Mouse (Mus musculus) liver, postnatal 0 days (tissue): ENCODE data around the gene Ifrd2. TPM values are rescaled to one million over a fixed set of nuclear protein-coding genes. Genes with fewer than 3 reads are reported as not detected.
A peak's percentile ranks its signal among the peaks of the same experiment; 100 is the strongest.

Source experiments
- ATAC-seq: fragments of 200-750 bp; cut with Nextera tagmentation; 2 replicates; pipeline ENCODE4 v1.8.0; 2017; ENCODE audit warnings: mild to moderate bottlenecking, moderate library complexity
- DNase-seq: peaks from one replicate; pipeline ENCODE4 v3.0.0-alpha.2; 2016
- H3K27ac ChIP-seq: fragments of 300-500 bp; sonication (generic); 2 replicates; pipeline ENCODE4 v1.5.1; 2014; ENCODE audit warnings: antibody characterized with exemption, moderate library complexity, mild to moderate bottlenecking, low read depth
- H3K27me3 ChIP-seq: fragments of 300-500 bp; sonication (generic); 2 replicates; pipeline ENCODE4 v1.6.1; 2014; ENCODE audit warnings: low read length, control low read depth, mixed read lengths; ENCODE audit not compliant: insufficient read depth
- H3K36me3 ChIP-seq: fragments of 300-500 bp; sonication (generic); replicated peaks from 2 replicates; pipeline ENCODE4 v1.6.1; 2014; ENCODE audit warnings: mild to moderate bottlenecking, control low read depth, low read length, moderate library complexity, mixed read lengths; ENCODE audit not compliant: insufficient read depth
- H3K4me1 ChIP-seq: fragments of 300-500 bp; sonication (generic); 2 replicates; pipeline ENCODE4 v1.6.1; 2014; ENCODE audit warnings: antibody characterized with exemption, mild to moderate bottlenecking, control low read depth; ENCODE audit not compliant: insufficient read depth
- H3K4me2 ChIP-seq: fragments of 300-500 bp; sonication (generic); 2 replicates; pipeline ENCODE4 v1.6.1; 2014; ENCODE audit warnings: low read depth, mild to moderate bottlenecking, low read length, moderate library complexity, mixed read lengths
- H3K4me3 ChIP-seq: fragments of 300-500 bp; sonication (generic); 2 replicates; pipeline ENCODE4 v1.5.1; 2014; ENCODE audit warnings: low read depth, low read length
- H3K9ac ChIP-seq: fragments of 300-500 bp; sonication (generic); replicated peaks from 2 replicates; pipeline ENCODE4 v1.6.1; 2014; ENCODE audit warnings: mild to moderate bottlenecking, moderate library complexity
- H3K9me3 ChIP-seq: fragments of 300-500 bp; sonication (generic); 2 replicates; pipeline ENCODE4 v1.6.1; 2016; ENCODE audit warnings: mild to moderate bottlenecking, control low read depth, low read length, mixed read lengths
- CTCF ChIP-seq: sonication (generic); IDR thresholded peaks from 2 replicates; pipeline ENCODE4 v1.5.1; 2016; ENCODE audit warnings: antibody characterized with exemption, low read depth
- EP300 ChIP-seq: IDR thresholded peaks from 2 replicates; pipeline ENCODE4 v1.6.1; 2016; ENCODE audit warnings: antibody characterized with exemption, low read depth, mild to moderate bottlenecking
- WGBS: fragments of 180-500 bp; shearing (Covaris S2); extraction: QIAGEN DNeasy Blood & Tissue Kit; methylation state at CpG from one replicate; pipeline ENCODE4 v1.1.7; 2014; ENCODE audit not compliant: insufficient replicate concordance; 5-methylcytosine and 5-hydroxymethylcytosine counted together
- polyA plus RNA-seq: library from polyadenylated mRNA; unstranded; fragments of >200 nt; fragmentation: Nextera tagmentation; extraction: Ambion mirVana; gene quantifications from 2 replicates; pipeline ENCODE4 v1.2.1, GENCODE M21; 2015

Gene Ifrd2
- polyA plus RNA-seq, 1 experiment from 2014 or later: 68.0 TPM

DNA sequence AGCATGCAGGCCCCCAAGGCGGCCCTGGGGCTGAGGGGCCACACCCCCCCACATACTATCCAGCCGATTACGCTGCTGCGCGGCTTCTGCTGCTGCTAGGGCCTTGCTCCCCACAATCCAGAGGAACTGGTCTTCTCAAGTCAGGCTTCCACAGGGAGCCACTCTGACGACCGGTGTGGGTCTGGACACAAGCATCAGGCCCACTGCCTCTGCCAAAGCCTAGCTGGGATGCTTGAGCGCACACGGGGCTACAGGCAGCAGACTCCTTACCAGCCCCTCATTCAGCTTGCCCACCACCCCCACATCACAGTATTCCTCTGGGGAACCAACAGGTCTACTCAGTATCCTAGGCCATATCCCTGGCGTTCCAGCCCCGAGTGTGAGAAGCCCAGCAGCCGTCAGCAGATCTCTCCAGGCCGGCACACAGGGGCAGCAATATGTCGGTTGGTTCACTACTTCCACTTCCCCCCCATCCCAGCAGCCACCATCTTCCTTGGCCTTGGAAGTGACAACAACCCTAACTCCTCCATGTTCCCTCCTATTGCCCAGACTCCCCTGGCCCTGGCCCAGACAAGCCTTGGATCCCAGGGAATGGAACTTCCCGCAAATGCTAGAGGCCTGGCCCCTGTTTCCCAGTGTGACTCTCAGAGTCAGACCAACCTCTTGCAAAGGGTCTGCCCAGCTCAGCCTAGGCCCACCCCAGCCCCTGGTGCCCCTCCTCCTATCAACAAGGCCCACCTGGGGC, 46.4 kb downstream of the Ifrd2 start:
- Histone ChIP-seq H3K9me3 (no peaks in the 10 kb centered on the region), H3K4me2 (peak overlapping the region; percentile 79), H3K36me3 (peaks cover 9% of the 10 kb centered on the region; the same call in 1 of the 2 replicates), H3K4me1 (peaks cover 45% of the 10 kb centered on the region), H3K9ac (peak overlapping the region; percentile 99), H3K27ac (peak overlapping the region; percentile 97), H3K4me3 (peak overlapping the region; percentile 99), H3K27me3 (no peaks in the 10 kb centered on the region)
- 2% methylated on average over 15 of the region's 15 CpGs for WGBS
- DNase-seq: peak; percentile 59
- ATAC-seq: no peak
- no peak for TF ChIP-seq EP300
- TF ChIP-seq CTCF: no peak

DNA sequence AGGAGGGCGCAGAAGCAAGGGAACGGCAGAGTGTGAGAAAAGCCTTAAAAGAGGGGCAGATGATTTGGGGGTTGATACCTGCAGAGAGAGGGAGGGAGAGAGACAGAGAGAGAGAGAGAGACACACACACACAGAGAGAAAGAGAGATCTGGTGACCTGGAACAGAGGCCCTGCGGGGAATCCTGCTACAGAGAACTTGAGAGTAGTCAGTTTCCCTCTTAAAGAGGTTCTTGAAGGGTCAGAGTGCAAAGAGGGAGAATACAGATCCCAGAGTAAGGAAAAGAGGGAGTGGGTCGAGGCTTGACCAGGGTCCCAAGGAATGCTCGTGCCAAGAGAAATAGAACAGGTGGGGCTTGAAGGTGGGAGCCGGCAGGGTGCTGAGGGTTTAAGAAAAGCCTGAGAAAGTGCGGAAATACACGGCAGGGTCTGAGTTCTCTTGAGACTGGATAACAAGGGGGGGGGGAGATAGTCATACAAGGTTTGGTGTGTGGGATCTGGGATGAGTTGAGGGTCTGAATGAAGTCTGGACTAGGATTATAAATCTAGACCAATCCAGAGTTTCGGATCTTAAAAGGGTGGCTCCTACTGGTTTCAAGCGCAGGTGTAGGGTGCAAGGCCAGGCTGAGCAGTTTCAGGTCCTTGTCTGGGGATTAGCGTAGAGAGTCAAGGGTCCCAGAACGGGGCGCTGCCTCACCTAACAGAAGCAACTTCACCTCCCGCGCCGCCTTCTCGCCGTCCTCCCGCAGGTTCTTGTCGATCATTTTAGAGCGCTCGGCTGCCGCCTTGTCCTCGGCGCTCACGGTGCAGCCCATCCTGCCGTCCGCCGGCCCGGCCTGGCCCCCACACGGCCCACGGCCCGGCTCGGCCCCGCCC, 47.2 kb downstream of the Ifrd2 start:
- ATAC-seq: peak; percentile 1; the same call in 1 of the 2 replicates
- under 1% methylated on average over 35 of the region's 35 CpGs for WGBS

DNA sequence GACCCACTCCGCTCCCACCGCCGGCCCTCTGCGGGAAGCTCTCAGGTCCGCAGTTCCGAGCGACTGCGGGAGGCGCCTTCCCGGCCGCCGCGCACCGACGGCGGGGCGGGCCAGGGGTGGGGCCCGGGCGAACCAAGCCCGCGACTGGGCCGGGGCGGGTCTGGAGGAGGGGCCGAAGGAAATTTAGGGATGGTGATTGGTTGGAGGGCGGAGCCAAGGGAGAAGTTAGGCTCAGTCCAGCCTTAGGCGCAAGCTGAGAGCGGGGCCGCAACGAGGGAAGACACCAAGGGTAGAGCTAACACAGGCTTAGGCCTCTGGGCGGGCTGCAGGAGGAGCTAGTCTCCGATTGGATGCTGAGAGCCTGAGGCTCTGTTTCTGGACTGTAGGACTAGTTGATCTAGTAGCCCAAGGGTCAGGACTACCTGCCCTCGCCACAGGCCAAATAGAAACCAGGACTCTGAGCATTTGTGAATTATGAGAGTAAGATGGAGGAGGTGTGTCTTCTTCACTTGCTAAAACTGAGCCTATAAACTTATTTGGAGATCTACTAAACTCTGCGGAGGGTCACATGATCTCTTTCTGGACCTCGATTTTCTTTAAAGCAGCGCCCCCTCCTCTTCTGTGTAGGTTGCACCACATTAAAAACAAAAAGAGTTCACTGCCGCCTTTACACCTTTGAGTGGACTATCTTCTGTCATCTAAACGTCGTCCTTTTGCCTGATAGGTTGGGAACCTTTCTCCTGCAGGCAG, 48.0 kb downstream of the Ifrd2 start, which contains the start of gene Gnai2:
Gnai2 (minus strand) TSS at position 89 of the 750 bp plus-strand sequence.
- Histone ChIP-seq H3K36me3 (peaks cover 9% of the 10 kb centered on the region; the same call in 1 of the 2 replicates), H3K9ac (peak within 1 kb of the TSS; percentile 99), H3K4me3 (peak within 1 kb of the TSS; percentile 99), H3K27me3 (no peaks in the 10 kb centered on the region), H3K9me3 (no peaks in the 10 kb centered on the region), H3K4me2 (peak within 1 kb of the TSS; percentile 79), H3K27ac (peak within 1 kb of the TSS; percentile 97), H3K4me1 (peaks cover 35% of the 10 kb centered on the region)
- TF ChIP-seq EP300 (peak; percentile 30; the same call in 1 of the 2 replicates), CTCF (no peak; the same call in 1 of the 2 replicates)
- WGBS: 2% methylated on average over 35 of the region's 38 CpGs
- peak; percentile 90 for ATAC-seq
- DNase-seq: peak; percentile 98

More for the DNA sequence above, 47.2 kb downstream of the Ifrd2 start:
- Histone ChIP-seq H3K36me3 (peaks cover 9% of the 10 kb centered on the region; the same call in 1 of the 2 replicates), H3K27ac (peak overlapping the region; percentile 97), H3K4me2 (peak overlapping the region; percentile 79), H3K9ac (peak overlapping the region; percentile 99), H3K4me1 (peaks cover 43% of the 10 kb centered on the region), H3K9me3 (no peaks in the 10 kb centered on the region), H3K4me3 (peak overlapping the region; percentile 99), H3K27me3 (no peaks in the 10 kb centered on the region)
- TF ChIP-seq CTCF (no peak), EP300 (no peak)
- no peak for DNase-seq

DNA sequence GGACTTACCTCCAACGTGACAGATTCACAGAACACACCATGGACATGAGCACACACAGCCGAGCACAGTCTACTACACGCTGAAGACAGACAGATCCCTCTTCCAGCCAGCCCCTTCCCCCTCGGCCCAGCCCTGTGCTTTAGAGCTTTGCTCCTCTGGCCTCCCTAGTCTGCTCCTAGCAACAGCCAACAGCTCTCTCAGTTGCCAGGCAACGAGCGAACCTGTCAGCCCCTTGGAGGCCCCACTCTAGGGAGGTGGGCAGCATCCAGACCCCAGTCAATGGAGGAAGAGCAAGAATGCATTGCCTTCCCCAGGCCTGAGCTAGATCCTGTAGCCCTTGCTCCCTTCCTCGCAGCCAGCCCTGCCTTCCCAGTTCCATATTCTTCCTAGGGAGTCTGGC, 49.6 kb downstream of the Ifrd2 start:
- H3K27ac ChIP-seq: no peak overlapping the region
- ATAC-seq (no peak), DNase-seq (no peak)
- H3K36me3 ChIP-seq: no peaks in the 10 kb centered on the region
- peaks cover 20% of the 10 kb centered on the region for H3K4me1 ChIP-seq
- no peaks in the 10 kb centered on the region for H3K9me3 ChIP-seq
- TF ChIP-seq EP300: no peak
- no peak for TF ChIP-seq CTCF
- no peaks in the 10 kb centered on the region for H3K27me3 ChIP-seq
- no peak overlapping the region for H3K4me3 ChIP-seq
- H3K4me2 ChIP-seq: no peak overlapping the region
- no peak overlapping the region for H3K9ac ChIP-seq
- 68% methylated on average over 7 of the region's 7 CpGs for WGBS

DNA sequence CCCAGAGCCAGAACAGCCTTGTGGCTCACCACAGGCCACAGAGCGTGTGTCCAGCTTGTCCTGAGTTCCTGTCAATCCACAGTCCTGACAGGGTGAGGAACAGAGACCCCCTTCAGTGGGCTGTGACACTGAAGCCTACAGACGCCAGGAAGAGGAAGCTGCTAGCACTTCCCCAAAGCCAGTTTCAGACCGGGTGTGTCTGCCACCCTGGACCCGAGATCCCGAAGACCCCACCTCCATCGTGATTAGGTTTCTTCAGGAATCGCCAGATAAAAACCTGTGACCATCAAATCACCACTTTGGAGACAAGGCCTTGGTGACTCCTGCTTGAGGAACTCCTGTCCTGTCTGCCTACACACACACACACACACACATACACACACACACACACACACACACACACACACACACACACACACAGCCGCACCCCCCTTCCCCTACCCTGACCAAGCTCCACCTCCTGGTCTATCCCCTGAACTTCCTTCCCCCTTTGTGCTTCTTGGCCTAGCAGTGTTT, 52.9 kb downstream of the Ifrd2 start:
- ATAC-seq (peak; percentile 21; the same call in 1 of the 2 replicates), DNase-seq (peak; percentile 59)
- H3K9me3 ChIP-seq: no peaks in the 10 kb centered on the region
- H3K4me2 ChIP-seq: peak overlapping the region; percentile 44; the same call in 1 of the 2 replicates
- H3K9ac ChIP-seq: no peak overlapping the region
- no peaks in the 10 kb centered on the region for H3K27me3 ChIP-seq
- no peak overlapping the region for H3K4me3 ChIP-seq
- peaks cover 17% of the 10 kb centered on the region for H3K4me1 ChIP-seq
- 21% methylated on average over 7 of the region's 8 CpGs for WGBS
- H3K27ac ChIP-seq: peak overlapping the region; percentile 75
- no peaks in the 10 kb centered on the region for H3K36me3 ChIP-seq
- TF ChIP-seq EP300: no peak
- peak; percentile 33 for TF ChIP-seq CTCF
